Mouse (Mus musculus): ENCODE measurements at regions not wholly inside any gene's neighbourhood (a gene's known extent, or its start where the extent isn't known, plus 50 kb on each side); places are given as distances from the start of the nearest gene placed in this dataset.

DNA sequence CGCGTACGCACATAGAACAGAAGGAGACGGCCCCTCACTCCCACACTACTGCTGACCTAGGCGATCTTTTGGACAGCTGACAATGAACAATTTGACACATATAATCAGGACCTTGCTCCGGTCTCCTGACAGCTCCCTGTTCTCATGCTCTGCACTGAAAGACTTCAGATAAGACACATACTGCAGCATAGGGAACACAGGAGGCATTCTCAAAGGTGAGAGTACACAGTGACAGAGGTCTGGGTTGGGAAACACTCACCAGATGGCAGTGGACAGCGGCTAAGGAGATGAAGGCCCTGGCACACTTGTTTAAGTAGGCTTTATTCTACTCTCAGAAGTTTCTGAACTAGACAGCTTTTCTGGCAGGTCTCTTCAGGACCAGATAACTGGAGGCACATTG, 156.9 kb downstream of the Kctd12 start:
- no peaks in the 10 kb centered on the region for H3K36me3 ChIP-seq
- WGBS = 94% methylated on average over 7 of the region's 7 CpGs
- H3K4me1 ChIP-seq = no peaks in the 10 kb centered on the region
- H3K4me3 ChIP-seq = no peak overlapping the region
- H3K27ac ChIP-seq (replicated peaks) = no peak overlapping the region
- no peak overlapping the region for H3K9ac ChIP-seq (replicated peaks)
- no peak for ATAC-seq (replicated peaks)
- H3K4me2 ChIP-seq (replicated peaks) = no peak overlapping the region
- H3K27me3 ChIP-seq = no peaks in the 10 kb centered on the region
- H3K9me3 ChIP-seq = no peaks in the 10 kb centered on the region

- no peaks in the 10 kb centered on the region for H3K9me3 ChIP-seq
- ATAC-seq (replicated peaks) = no peak
- no peaks in the 10 kb centered on the region for H3K4me1 ChIP-seq
- H3K4me2 ChIP-seq (replicated peaks) = no peak overlapping the region
- no peak overlapping the region for H3K27ac ChIP-seq (replicated peaks)
- no peak overlapping the region for H3K4me3 ChIP-seq
- no peaks in the 10 kb centered on the region for H3K27me3 ChIP-seq
- no peaks in the 10 kb centered on the region for H3K36me3 ChIP-seq
- 85% methylated on average over 5 of the region's 5 CpGs for WGBS
- H3K9ac ChIP-seq (replicated peaks) = no peak overlapping the region
These were observed 161.8 kb downstream of the Kctd12 start for GRCm38 (mm10) chr14:102820663-102821062.

- Histone ChIP-seq H3K4me1 (no peaks in the 10 kb centered on the region), H3K4me2 (replicated peaks) (no peak overlapping the region), H3K4me3 (no peak overlapping the region), H3K9me3 (no peaks in the 10 kb centered on the region), H3K36me3 (no peaks in the 10 kb centered on the region), H3K27ac (replicated peaks) (no peak overlapping the region), H3K27me3 (no peaks in the 10 kb centered on the region), H3K9ac (replicated peaks) (no peak overlapping the region)
- ATAC-seq (replicated peaks) = no peak
- WGBS = 68% methylated on average over 5 of the region's 5 CpGs
These were observed 170.8 kb downstream of the Kctd12 start for GRCm38 (mm10) chr14:102811678-102812081.

DNA sequence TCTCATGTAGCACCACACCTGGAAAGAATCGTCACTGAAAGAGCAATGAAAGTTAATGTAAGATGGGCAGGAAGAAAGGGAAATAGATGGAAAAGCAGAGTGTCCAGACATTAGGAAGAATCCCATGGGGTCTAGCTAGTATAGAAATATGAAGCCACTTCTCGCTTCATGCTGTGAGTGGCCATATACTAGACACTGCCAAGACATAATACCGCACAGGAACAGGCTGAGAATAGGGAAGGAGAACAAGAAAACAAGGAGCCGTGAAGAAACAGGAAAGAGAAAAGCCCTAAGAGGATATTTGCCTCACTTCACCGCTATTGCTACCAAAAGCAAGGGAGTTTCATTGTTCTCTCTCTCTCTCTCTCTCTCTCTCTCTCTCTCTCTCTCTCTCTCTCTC, 171.4 kb downstream of the Kctd12 start:
- no peak overlapping the region for H3K4me2 ChIP-seq (replicated peaks)
- no peaks in the 10 kb centered on the region for H3K4me1 ChIP-seq
- H3K27ac ChIP-seq (replicated peaks) = no peak overlapping the region
- H3K27me3 ChIP-seq = no peaks in the 10 kb centered on the region
- no peaks in the 10 kb centered on the region for H3K36me3 ChIP-seq
- H3K9ac ChIP-seq (replicated peaks) = no peak overlapping the region
- 72% methylated on average over 5 of the region's 5 CpGs for WGBS
- ATAC-seq (replicated peaks) = no peak
- no peak overlapping the region for H3K4me3 ChIP-seq
- no peaks in the 10 kb centered on the region for H3K9me3 ChIP-seq

DNA sequence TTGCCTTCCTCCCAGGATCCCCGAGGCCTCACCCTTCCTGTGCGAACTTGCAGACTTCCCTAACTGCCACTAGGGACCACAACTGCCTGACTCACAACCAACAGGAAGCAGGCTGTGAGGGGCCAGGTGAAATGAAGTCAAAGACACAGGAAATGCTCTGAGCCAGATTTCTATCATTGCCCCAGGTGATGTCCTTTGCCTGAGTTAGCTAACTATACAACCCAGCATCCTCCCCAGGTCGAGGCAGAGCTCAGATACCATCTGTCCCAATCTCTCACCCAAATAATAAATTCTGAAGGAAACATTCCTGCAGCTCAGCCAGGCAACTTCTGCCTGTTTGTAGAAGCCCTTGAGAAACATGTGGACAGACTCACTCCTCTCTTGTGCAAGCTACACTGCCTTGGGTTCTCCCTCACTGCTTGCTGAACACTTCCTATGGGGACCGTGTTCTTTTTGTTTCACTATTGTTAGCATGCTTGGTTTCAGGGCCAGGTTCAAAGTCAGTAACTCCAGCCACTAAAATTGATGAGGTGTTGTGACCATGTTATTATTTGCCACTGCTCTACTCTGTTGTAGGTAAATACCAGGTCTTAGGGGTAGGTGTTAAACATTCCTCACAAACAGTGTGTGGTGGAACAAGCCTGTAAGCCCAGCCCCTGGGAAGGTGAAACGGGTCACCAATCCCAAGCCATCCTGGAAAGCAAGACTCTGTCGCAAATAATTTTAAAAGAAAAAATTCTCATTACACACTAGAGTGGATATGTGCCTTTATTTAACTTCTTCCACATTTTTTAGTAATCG, 172.1 kb downstream of the Kctd12 start:
- H3K4me2 ChIP-seq (replicated peaks) = no peak overlapping the region
- 79% methylated on average over 7 of the region's 7 CpGs for WGBS
- H3K9me3 ChIP-seq = no peaks in the 10 kb centered on the region
- no peaks in the 10 kb centered on the region for H3K36me3 ChIP-seq
- no peaks in the 10 kb centered on the region for H3K27me3 ChIP-seq
- no peaks in the 10 kb centered on the region for H3K4me1 ChIP-seq
- H3K27ac ChIP-seq (replicated peaks) = no peak overlapping the region
- no peak overlapping the region for H3K4me3 ChIP-seq
- no peak overlapping the region for H3K9ac ChIP-seq (replicated peaks)
- ATAC-seq (replicated peaks) = no peak

DNA sequence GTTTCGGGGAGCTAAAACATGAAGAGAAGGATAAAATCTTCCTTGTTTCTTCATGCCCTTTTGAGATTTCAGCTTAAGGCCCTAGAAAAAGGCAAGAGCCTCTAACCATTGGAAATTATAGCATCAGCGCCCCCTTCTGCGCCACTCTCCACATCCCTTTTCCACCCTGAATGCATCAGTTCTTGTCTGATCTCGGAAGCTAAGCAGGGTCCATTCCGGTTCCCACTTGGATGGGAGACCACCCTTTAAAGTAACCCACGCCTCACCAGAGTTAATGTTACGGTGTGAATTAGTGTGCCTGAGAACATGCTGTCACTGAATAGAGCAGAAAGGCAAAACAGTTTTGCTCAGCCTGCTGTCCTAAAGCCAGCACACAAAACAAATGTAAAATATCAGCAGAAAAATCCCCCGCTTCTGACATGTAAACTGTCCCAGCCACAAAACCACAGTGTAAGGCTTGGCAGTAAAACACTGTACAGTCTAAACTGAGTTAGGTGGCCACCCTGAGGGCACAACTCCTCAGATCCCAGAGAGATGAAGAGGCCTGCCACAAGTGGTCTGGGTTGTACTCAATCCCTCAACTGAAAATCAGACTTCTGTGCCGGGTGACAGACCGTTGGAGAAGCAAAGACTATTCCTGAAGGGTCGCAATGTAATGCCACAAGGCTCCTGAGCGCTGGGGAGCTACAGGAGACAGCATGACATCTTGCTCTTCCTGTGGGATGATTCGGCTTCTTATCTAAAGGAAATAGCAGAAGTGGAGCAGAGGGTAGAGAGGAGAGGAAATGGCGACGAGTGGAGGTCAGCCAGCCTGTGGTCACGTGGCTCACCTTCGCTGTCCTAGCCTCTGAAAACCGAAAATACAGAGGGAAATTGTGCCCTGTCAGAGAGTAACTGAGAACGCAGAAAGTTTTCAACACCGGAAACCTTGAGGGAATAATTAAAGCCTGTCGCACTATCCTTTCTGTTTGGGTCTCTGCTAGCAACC, 176.2 kb downstream of the Kctd12 start:
- no peaks in the 10 kb centered on the region for H3K9me3 ChIP-seq
- no peak overlapping the region for H3K4me2 ChIP-seq (replicated peaks)
- H3K4me1 ChIP-seq = no peaks in the 10 kb centered on the region
- WGBS = 77% methylated on average over 21 of the region's 21 CpGs
- H3K27ac ChIP-seq (replicated peaks) = no peak overlapping the region
- no peak overlapping the region for H3K9ac ChIP-seq (replicated peaks)
- H3K27me3 ChIP-seq = no peaks in the 10 kb centered on the region
- H3K4me3 ChIP-seq = no peak overlapping the region
- 0 out of 2 replicates have a peak, but pooled peaks have one; percentile 41 for ATAC-seq (replicated peaks)
- no peaks in the 10 kb centered on the region for H3K36me3 ChIP-seq

DNA sequence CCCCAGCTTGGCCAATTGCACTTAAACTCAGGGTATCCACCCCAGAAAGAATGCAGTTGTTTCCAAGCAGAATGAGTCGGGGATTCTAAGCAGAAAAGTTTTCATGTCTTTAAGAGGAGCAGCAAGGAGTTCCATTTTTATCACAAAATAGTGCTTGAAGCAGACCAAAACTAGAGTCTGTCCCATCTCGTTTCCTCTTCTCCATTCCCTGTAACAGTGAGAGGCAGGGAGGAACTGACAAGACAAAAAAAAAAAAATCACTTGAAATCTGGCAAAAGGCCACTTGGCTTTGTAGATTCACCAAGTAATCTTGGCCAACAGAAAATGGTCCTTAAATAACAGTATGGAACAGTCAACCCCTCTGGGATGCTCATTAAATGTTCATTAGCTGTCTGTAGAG, 186.8 kb downstream of the Kctd12 start:
- H3K4me1 ChIP-seq = no peaks in the 10 kb centered on the region
- no peak overlapping the region for H3K4me2 ChIP-seq (replicated peaks)
- ATAC-seq (replicated peaks) = no peak
- no peak overlapping the region for H3K4me3 ChIP-seq
- 72% methylated on average over 2 of the region's 2 CpGs for WGBS
- no peaks in the 10 kb centered on the region for H3K9me3 ChIP-seq
- H3K36me3 ChIP-seq = no peaks in the 10 kb centered on the region
- no peak overlapping the region for H3K9ac ChIP-seq (replicated peaks)
- H3K27ac ChIP-seq (replicated peaks) = no peak overlapping the region
- no peaks in the 10 kb centered on the region for H3K27me3 ChIP-seq

- no peak overlapping the region for H3K4me2 ChIP-seq (replicated peaks)
- H3K9ac ChIP-seq (replicated peaks) = no peak overlapping the region
- H3K4me3 ChIP-seq = no peak overlapping the region
- ATAC-seq (replicated peaks) = no peak
- no peaks in the 10 kb centered on the region for H3K4me1 ChIP-seq
- H3K27me3 ChIP-seq = no peaks in the 10 kb centered on the region
- no peaks in the 10 kb centered on the region for H3K9me3 ChIP-seq
- 94% methylated on average over 2 of the region's 2 CpGs for WGBS
- H3K36me3 ChIP-seq = no peaks in the 10 kb centered on the region
- H3K27ac ChIP-seq (replicated peaks) = no peak overlapping the region
These were observed 187.5 kb downstream of the Kctd12 start for GRCm38 (mm10) chr14:102794898-102795297.

DNA sequence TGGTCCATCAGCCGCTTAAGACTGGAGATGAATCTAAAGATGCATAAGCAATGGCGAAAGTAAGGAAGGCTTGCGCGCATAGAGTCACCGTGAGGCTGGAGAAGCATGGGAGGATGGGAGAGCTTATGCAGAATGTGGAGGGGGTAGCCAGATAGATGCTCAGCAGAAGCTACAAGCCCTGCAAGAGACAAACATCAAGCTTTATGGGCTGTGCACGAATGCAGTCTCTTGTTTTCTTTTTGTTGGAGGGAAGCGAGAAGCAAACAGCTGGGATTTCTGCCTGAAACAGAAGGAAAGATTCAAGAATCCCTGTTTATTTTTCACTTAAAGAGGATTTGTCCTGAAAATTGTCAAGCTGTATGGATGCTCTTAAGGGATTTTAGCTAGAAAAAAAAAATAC, 188.7 kb downstream of the Kctd12 start:
- ATAC-seq (replicated peaks) = no peak
- Histone ChIP-seq H3K4me2 (replicated peaks) (no peak overlapping the region), H3K36me3 (no peaks in the 10 kb centered on the region), H3K27me3 (no peaks in the 10 kb centered on the region), H3K4me1 (no peaks in the 10 kb centered on the region), H3K9ac (replicated peaks) (no peak overlapping the region), H3K9me3 (no peaks in the 10 kb centered on the region), H3K4me3 (no peak overlapping the region), H3K27ac (replicated peaks) (no peak overlapping the region)
- 87% methylated on average over 7 of the region's 7 CpGs for WGBS

GRCm38 (mm10) chr14:102790916-102791315, 191.5 kb downstream of the Kctd12 start:
- Histone ChIP-seq H3K4me2 (replicated peaks) (no peak overlapping the region), H3K4me3 (no peak overlapping the region), H3K9ac (replicated peaks) (no peak overlapping the region), H3K27me3 (no peaks in the 10 kb centered on the region), H3K27ac (replicated peaks) (no peak overlapping the region), H3K36me3 (no peaks in the 10 kb centered on the region), H3K9me3 (no peaks in the 10 kb centered on the region), H3K4me1 (no peaks in the 10 kb centered on the region)
- no peak for ATAC-seq (replicated peaks)
- WGBS = 84% methylated on average over 3 of the region's 3 CpGs

- Histone ChIP-seq H3K27ac (replicated peaks) (no peak overlapping the region), H3K4me2 (replicated peaks) (no peak overlapping the region), H3K27me3 (no peaks in the 10 kb centered on the region), H3K36me3 (no peaks in the 10 kb centered on the region), H3K4me3 (no peak overlapping the region), H3K9me3 (no peaks in the 10 kb centered on the region), H3K9ac (replicated peaks) (no peak overlapping the region), H3K4me1 (no peaks in the 10 kb centered on the region)
- ATAC-seq (replicated peaks) = no peak
These were observed 200.2 kb downstream of the Kctd12 start for GRCm38 (mm10) chr14:102782227-102782626.

DNA sequence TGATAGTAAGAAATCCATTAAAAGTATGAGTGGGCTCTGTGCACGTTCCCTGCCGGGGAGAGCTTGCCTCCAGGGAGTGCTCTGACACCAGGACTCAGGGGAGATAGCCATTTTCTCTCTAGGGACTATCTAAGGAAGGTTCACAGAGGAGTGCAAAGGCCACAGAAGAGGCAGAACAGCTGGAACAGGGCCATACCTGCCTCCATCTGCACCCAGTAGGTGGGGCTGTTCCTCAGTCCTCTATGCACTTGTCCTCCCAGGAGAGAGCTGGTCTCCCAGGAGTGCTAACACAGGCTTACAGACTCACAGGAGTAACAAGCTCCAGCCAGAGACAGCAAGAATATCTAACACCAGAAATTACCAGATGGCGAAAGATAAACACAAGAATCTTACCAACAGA, 212.7 kb downstream of the Kctd12 start:
- no peak for ATAC-seq (replicated peaks)
- Histone ChIP-seq H3K9me3 (no peaks in the 10 kb centered on the region), H3K9ac (replicated peaks) (no peak overlapping the region), H3K27me3 (no peaks in the 10 kb centered on the region), H3K36me3 (no peaks in the 10 kb centered on the region), H3K4me3 (no peak overlapping the region), H3K4me1 (no peaks in the 10 kb centered on the region), H3K4me2 (replicated peaks) (no peak overlapping the region), H3K27ac (replicated peaks) (no peak overlapping the region)
- 75% methylated on average over 3 of the region's 3 CpGs for WGBS
